Mouse (Mus musculus) heart, embryonic 11.5 days (tissue): Measurements from ENCODE around the gene Vrk3. TPM values are rescaled to one million over a fixed set of nuclear protein-coding genes. Genes with fewer than 3 reads are reported as not detected.

Source experiments
- ATAC-seq: fragments of 200-750 bp; cut with Nextera tagmentation; replicated peaks from 2 replicates; pipeline ENCODE4 v1.8.0; 2017; ENCODE audit warnings: moderate library complexity; ENCODE audit not compliant: insufficient number of reproducible peaks, low FRiP score, low TSS enrichment
- H3K27ac ChIP-seq: fragments of 300-500 bp; sonication (generic); 2 replicates; pipeline ENCODE4 v1.5.1; 2014; ENCODE audit warnings: mild to moderate bottlenecking, low read depth, low read length
- H3K27me3 ChIP-seq: fragments of 300-500 bp; sonication (generic); 2 replicates; pipeline ENCODE4 v1.6.1; 2014; ENCODE audit warnings: mild to moderate bottlenecking, low read length, mixed read lengths; ENCODE audit not compliant: control insufficient read depth, insufficient read depth
- H3K36me3 ChIP-seq: fragments of 300-500 bp; sonication (generic); 2 replicates; pipeline ENCODE4 v1.6.1; 2014; ENCODE audit warnings: mild to moderate bottlenecking, low read length, moderate library complexity, mixed read lengths; ENCODE audit not compliant: control insufficient read depth, insufficient read depth
- H3K4me1 ChIP-seq: fragments of 300-500 bp; sonication (generic); 2 replicates; pipeline ENCODE4 v1.6.1; 2014; ENCODE audit warnings: low read length; ENCODE audit not compliant: control insufficient read depth, insufficient read depth
- H3K4me2 ChIP-seq: fragments of 300-500 bp; sonication (generic); 2 replicates; pipeline ENCODE4 v1.6.1; 2014; ENCODE audit warnings: mild to moderate bottlenecking, moderate library complexity
- H3K4me3 ChIP-seq: fragments of 300-500 bp; sonication (generic); 2 replicates; pipeline ENCODE4 v1.5.1; 2014; ENCODE audit warnings: low read depth, low read length
- H3K9ac ChIP-seq: fragments of 300-500 bp; sonication (generic); 2 replicates; pipeline ENCODE4 v1.6.1; 2014; ENCODE audit warnings: mild to moderate bottlenecking, low read depth, low read length, moderate library complexity
- H3K9me3 ChIP-seq: fragments of 300-500 bp; sonication (generic); replicated peaks from 2 replicates; pipeline ENCODE4 v1.6.1; 2016; ENCODE audit warnings: low read length; ENCODE audit not compliant: control insufficient read depth
- WGBS: fragments of 180-500 bp; shearing (Covaris S2); extraction: QIAGEN DNeasy Blood & Tissue Kit; methylation state at CpG from one replicate; pipeline ENCODE4 v1.1.7; 2014; ENCODE audit not compliant: insufficient replicate concordance; 5-methylcytosine and 5-hydroxymethylcytosine counted together
- polyA plus RNA-seq: library from polyadenylated mRNA; unstranded; fragments of >200 nt; fragmentation: Nextera tagmentation; extraction: Ambion mirVana; gene quantifications from 2 replicates; pipeline ENCODE4 v1.2.1, GENCODE M21; 2014

The Vrk3 gene
- polyA plus RNA-seq, 1 experiment from 2014 or later = 34.1 TPM

DNA sequence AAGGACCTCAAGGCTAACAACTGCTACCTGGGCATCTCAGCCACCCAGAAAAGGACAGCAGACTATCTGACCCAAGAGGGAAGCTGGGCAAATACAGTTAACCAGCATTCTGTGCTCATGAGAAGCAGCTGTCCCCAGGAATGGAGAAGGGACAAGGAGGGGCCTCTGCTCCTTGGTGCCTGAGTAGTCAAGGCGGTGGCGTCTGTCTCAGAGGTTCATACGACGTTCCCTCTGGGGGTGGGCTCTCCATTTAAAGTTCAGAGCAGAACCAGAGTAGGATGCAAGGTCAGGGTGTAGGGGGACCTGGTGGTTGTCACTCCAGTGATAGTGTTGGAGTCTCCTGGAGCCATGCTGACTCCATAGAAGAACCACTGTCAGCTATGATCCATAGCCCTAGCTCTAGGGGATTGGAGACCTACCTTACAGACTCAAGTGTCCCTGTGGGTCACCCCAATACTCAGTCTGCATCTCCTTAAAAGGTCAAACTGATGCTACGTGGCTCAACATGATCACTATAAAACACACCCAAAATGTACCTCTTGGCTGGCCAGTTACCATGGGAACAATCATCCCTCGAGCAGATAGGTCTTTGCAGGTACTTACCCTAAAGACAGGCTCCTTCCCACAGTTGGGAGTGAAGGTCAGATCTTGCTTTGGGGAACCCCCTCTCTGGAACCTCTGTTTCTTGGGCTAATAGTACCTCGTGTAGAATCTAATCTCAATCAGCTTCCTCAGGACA is 62.8 kb downstream of the Vrk3 start:
- Histone ChIP-seq H3K4me3 (no peak overlapping the region), H3K27me3 (no peaks in the 10 kb centered on the region), H3K4me1 (peaks cover 4% of the 10 kb centered on the region), H3K27ac (no peak overlapping the region), H3K36me3 (peaks cover 6% of the 10 kb centered on the region; the same call in 1 of the 2 replicates), H3K9ac (no peak overlapping the region), H3K4me2 (no peak overlapping the region), H3K9me3 (no peaks in the 10 kb centered on the region)
- no peak for ATAC-seq
- 81% methylated on average over 7 of the region's 7 CpGs for WGBS

DNA sequence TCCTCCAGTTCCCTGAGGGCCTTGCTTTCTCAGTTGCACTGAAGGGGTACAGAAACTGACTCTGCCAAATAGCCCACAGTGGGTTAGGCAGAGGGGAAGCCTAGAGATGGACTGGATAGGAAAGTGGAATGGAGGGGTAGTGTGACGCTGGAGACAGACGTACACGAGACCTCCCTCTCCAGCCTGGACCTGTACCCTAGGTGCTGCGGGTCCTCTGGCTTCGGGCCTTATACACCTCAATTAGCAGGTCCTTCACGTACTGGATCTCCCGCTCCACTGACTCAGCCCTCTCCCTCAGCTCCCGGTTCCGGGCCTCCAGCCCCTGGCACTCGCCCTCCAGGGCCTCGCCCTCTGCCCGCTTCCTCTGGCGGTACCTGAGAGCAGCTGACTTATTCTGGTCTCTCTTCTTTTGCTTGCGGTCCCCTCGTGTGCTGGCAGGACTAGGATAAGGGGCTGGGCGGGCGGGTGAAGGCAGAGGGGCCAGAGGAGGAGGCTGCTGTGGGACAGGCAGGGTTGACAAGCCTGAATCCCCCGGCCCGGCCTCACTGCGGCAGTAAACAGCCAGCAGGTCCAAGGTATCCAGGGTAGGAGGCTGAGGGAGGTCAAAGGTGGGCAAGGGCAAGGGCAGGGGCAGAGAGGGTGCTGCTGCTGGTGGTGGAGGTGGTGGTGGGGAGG is 64.6 kb downstream of the Vrk3 start:
- no peaks in the 10 kb centered on the region for H3K27me3 ChIP-seq
- H3K4me3 ChIP-seq = no peak overlapping the region
- H3K9ac ChIP-seq = no peak overlapping the region
- no peak for ATAC-seq
- no peak overlapping the region for H3K27ac ChIP-seq
- H3K36me3 ChIP-seq = peaks cover 6% of the 10 kb centered on the region; the same call in 1 of the 2 replicates
- H3K4me1 ChIP-seq = peaks cover 10% of the 10 kb centered on the region
- 87% methylated on average over 20 of the region's 20 CpGs for WGBS
- H3K9me3 ChIP-seq = no peaks in the 10 kb centered on the region
- H3K4me2 ChIP-seq = no peak overlapping the region

DNA sequence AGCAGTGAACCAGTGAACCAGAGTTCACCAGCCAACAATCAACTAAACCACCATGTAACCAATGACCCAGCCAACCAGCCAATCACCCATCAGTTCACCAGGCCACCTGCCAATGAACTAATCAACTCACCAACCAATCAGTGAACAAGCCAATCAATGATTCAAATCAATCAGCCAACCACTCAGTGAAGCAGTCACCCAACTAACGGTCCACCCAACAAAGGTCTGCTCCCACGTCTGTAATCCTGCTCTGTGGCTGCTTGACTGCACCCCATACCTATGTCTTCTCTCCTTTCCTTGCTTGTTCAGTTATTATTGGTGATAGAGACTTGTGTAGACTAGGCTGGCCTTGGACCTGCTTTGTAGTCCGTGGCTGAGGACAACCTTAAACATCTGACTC is 65.8 kb downstream of the Vrk3 start:
- H3K36me3 ChIP-seq = peaks cover 6% of the 10 kb centered on the region; the same call in 1 of the 2 replicates
- H3K9me3 ChIP-seq = no peaks in the 10 kb centered on the region
- H3K9ac ChIP-seq = no peak overlapping the region
- H3K4me1 ChIP-seq = peaks cover 19% of the 10 kb centered on the region
- ATAC-seq = no peak
- H3K4me3 ChIP-seq = no peak overlapping the region
- H3K27ac ChIP-seq = no peak overlapping the region
- no peaks in the 10 kb centered on the region for H3K27me3 ChIP-seq
- WGBS = 89% methylated on average over 3 of the region's 3 CpGs
- H3K4me2 ChIP-seq = no peak overlapping the region

DNA sequence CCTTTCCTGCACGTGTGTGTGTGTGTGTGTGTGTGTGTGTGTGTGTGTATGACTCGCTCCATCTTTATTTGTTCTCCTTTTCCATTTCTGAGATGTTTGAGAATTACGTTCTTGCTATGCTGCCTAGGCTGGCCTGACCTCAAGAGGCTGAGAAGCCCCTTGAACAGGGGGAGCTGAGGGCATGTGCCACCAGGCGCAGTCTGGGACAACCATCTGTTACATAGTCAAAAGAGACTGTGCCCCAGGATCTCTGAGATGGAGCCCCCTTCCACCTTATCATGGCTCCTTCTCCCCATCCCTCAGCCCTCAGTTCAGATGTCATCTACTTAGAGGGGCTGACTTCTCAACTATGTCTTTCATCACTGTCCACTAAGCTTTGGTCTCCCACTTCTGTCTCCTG is 66.2 kb downstream of the Vrk3 start:
- Histone ChIP-seq H3K9me3 (no peaks in the 10 kb centered on the region), H3K4me3 (no peak overlapping the region), H3K4me2 (peak overlapping the region; percentile 97), H3K4me1 (peaks cover 23% of the 10 kb centered on the region), H3K27me3 (no peaks in the 10 kb centered on the region), H3K9ac (no peak overlapping the region), H3K36me3 (peaks cover 6% of the 10 kb centered on the region; the same call in 1 of the 2 replicates), H3K27ac (no peak overlapping the region)
- WGBS = 90% methylated on average over 4 of the region's 4 CpGs
- ATAC-seq = no peak

DNA sequence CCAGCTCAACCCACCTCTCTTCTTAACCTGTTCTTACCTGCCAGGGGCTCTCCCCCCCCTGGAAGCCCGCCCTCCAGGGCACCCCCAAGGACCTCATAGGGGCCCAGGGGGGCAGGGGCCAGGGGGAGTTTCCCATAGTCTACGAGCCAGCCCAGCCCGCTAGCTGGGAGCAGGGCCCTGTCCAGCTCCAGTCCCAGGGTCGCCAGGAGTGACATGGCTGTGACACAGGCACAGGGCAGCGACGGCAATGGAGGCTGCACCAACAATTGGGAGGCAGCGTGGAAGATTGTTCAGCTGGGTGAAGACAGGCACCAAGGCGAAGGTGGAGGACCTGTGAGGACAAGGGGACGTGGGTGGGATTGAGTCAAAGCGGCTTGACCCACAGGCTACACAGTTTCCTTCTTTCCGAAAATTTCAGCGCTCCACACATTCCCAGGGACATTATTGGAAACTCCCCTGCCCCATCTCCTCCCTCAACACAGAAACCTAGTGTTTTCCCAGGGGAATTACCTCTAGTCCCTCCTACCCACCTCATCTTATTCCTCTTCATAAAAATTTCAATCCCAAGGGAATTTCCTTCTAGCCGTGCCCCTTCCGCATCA is 66.8 kb downstream of the Vrk3 start:
- H3K36me3 ChIP-seq = peaks cover 6% of the 10 kb centered on the region; the same call in 1 of the 2 replicates
- no peaks in the 10 kb centered on the region for H3K27me3 ChIP-seq
- H3K27ac ChIP-seq = peak overlapping the region; percentile 97
- ATAC-seq = no peak
- peaks cover 30% of the 10 kb centered on the region for H3K4me1 ChIP-seq
- H3K4me3 ChIP-seq = peak overlapping the region; percentile 79
- no peaks in the 10 kb centered on the region for H3K9me3 ChIP-seq
- H3K4me2 ChIP-seq = peak overlapping the region; percentile 97
- H3K9ac ChIP-seq = peak overlapping the region; percentile 72
- WGBS = 27% methylated on average over 14 of the region's 14 CpGs

DNA sequence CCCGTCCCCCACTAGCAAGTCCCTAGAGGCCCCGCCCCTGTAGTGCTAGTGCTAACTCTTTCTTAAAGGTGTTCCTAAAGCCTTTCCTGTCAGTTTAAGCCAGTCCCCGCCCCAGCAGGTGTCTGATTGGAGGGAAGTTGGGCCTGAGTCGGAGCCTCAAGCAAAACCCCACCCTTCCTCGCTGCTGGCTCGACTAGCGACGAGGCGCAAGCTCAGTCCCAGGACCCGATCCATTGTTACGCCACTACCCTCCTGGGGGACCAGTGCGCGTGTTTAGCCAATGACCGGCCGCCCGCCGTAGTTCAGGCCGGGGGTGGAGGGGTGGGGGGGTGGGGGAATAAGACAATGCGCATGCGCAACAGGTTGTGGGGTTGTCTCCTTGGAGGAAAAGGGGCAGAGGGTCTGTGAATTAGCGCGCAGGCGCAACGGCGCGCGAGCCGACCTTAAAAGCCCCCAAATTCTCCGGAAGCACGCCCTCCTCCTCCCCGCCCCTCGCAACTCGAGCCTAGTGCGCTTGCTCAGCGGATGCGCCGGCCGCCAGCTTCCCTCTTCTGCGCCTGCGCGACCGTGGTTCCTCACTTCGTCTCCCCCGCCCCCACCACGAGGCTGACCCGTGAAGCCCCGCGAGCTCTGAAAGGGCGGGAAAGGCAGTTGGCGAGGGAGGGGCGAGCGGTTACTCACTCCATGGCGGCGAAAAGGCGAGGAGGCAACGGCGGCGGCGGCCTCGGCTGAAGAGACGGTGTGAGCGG is 67.7 kb downstream of the Vrk3 start, which contains the start of the genes Nup62 and Il4i1:
Nup62 (plus strand) TSS at position 368 of the 749 bp plus-strand sequence.
Il4i1 (plus strand) TSS at position 667 of the 749 bp plus-strand sequence.
- peak; percentile 89 for ATAC-seq
- Histone ChIP-seq H3K9ac (peak within 1 kb of the TSS; percentile 98), H3K4me2 (peak within 1 kb of the TSS; percentile 97), H3K4me3 (peak within 1 kb of the TSS; percentile 79), H3K27me3 (no peaks in the 10 kb centered on the region), H3K27ac (peak within 1 kb of the TSS; percentile 97), H3K4me1 (peaks cover 33% of the 10 kb centered on the region), H3K36me3 (peaks cover 6% of the 10 kb centered on the region; the same call in 1 of the 2 replicates), H3K9me3 (no peaks in the 10 kb centered on the region)
- 1% methylated on average over 56 of the region's 62 CpGs for whole genome bisulfite sequencing

DNA sequence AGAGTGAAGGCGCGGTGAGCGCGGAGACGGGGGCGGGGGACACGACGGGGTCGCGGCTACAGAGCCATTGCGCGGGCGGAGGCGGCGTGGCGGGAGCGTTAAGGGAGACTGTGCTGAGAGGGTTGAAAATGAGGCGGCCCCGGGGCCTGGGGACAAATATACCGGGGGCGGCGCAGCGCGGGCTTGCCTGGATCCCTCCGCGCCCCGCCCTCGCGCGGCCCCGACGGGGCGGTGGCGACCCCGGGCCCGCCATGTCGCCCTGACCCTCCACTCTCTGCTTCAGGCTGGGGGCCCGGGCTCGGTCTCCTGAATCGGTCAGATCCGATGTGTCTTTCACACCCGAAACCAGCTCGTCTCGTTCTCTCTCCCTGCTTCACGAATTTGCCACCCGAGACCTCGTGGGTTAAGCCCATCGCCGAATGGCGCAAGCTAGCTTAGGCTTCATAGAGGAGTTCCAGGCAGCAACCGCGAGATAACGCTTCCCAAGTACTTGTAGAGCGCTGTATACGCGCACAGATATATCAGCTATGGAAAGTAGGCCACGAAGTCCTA is 68.3 kb downstream of the Vrk3 start, which contains the start of gene Atf5:
Atf5 (minus strand) TSS at position 189 of the 552 bp plus-strand sequence.
- under 1% methylated on average over 57 of the region's 57 CpGs for WGBS
- Histone ChIP-seq H3K27ac (peak within 1 kb of the TSS; percentile 97), H3K36me3 (peaks cover 6% of the 10 kb centered on the region; the same call in 1 of the 2 replicates), H3K4me2 (peak within 1 kb of the TSS; percentile 97), H3K9me3 (no peaks in the 10 kb centered on the region), H3K9ac (peak within 1 kb of the TSS; percentile 98), H3K27me3 (no peaks in the 10 kb centered on the region), H3K4me3 (peak within 1 kb of the TSS; percentile 79), H3K4me1 (peaks cover 33% of the 10 kb centered on the region)
- peak; percentile 24 for ATAC-seq
